Mouse (Mus musculus): ENCODE measurements at regions not wholly inside any gene's neighbourhood (a gene's known extent, or its start where the extent isn't known, plus 50 kb on each side); places are given as distances from the start of the nearest gene placed in this dataset.
"Not testable (repeated sequence)": the region's sequence is repeated elsewhere in the genome, so short reads cannot be mapped to it uniquely, and the experiment has no call there.

DNA sequence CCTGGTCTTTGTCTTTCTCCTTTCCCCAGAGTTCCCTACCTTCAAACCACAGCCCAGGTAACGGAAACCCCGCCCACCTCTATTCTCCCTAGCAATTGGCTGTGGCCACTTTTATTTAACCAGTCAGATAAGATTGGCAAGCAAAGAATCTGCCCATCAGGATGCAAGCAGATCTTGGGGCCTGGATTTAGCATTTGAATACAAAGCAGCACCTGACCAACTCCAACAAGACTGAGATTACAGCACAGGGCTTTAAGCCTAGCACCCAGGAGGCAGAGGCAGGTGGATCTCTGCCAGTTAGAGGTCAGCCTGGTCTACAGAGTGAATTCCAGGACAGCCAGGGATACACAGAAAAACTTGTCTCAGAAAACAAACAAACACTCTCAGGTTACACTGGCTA, 61.5 kb upstream of the Slc2a12 start:
- TF ChIP-seq CTCF (IDR thresholded peaks at IDR 0.05; ENCODE audit: low read depth, low read length); POLR2A (IDR thresholded peaks at IDR 0.05; ENCODE audit: extremely low read depth, insufficient read depth, low read length): not testable (repeated sequence)

Data from liver, adult 2 months (tissue).